Mouse (Mus musculus) lung, embryonic 14.5 days (tissue): ENCODE data around the gene Snx10. TPM values are rescaled to one million over a fixed set of nuclear protein-coding genes. Genes with fewer than 3 reads are reported as not detected.

Experiments
- ATAC-seq: fragments of 200-750 bp; cut with Nextera tagmentation; 2 replicates; pipeline ENCODE4 v1.8.0; 2017; ENCODE audit warnings: mild to moderate bottlenecking, moderate TSS enrichment, moderate library complexity; ENCODE audit not compliant: insufficient read depth
- DNase-seq: peaks from one replicate; pipeline ENCODE4 v3.0.0-alpha.2; 2015
- H3K27ac ChIP-seq: fragments of 300-500 bp; sonication (generic); 2 replicates; pipeline ENCODE4 v1.5.1; 2014; ENCODE audit warnings: low read depth, mild to moderate bottlenecking, moderate library complexity
- H3K27me3 ChIP-seq: fragments of 300-500 bp; sonication (generic); 2 replicates; pipeline ENCODE4 v1.6.1; 2014; ENCODE audit warnings: low read length, control low read depth; ENCODE audit not compliant: insufficient read depth
- H3K36me3 ChIP-seq: fragments of 300-500 bp; sonication (generic); 2 replicates; pipeline ENCODE4 v1.6.1; 2014; ENCODE audit warnings: control low read depth; ENCODE audit not compliant: insufficient read depth
- H3K4me1 ChIP-seq: fragments of 300-500 bp; sonication (generic); 2 replicates; pipeline ENCODE4 v1.6.1; 2014; ENCODE audit warnings: antibody characterized with exemption, control low read depth; ENCODE audit not compliant: insufficient read depth
- H3K4me2 ChIP-seq: fragments of 300-500 bp; sonication (generic); 2 replicates; pipeline ENCODE4 v1.6.1; 2014; ENCODE audit warnings: mild to moderate bottlenecking
- H3K4me3 ChIP-seq: fragments of 300-500 bp; sonication (generic); 2 replicates; pipeline ENCODE4 v1.5.1; 2014; ENCODE audit warnings: low read depth, low read length
- H3K9ac ChIP-seq: fragments of 300-500 bp; sonication (generic); 2 replicates; pipeline ENCODE4 v1.6.1; 2014
- H3K9me3 ChIP-seq: fragments of 300-500 bp; sonication (generic); 2 replicates; pipeline ENCODE4 v1.6.1; 2016; ENCODE audit warnings: low read depth, low read length, control low read depth
- CTCF ChIP-seq: IDR thresholded peaks from 2 replicates; pipeline ENCODE4 v1.5.1; 2016; ENCODE audit warnings: antibody characterized with exemption, low read depth
- WGBS: fragments of 180-500 bp; shearing (Covaris S2); extraction: QIAGEN DNeasy Blood & Tissue Kit; methylation state at CpG from one replicate; pipeline ENCODE4 v1.1.7; 2014; 5-methylcytosine and 5-hydroxymethylcytosine counted together
- polyA plus RNA-seq: library from polyadenylated mRNA; unstranded; fragments of >200 nt; fragmentation: Nextera tagmentation; extraction: Ambion mirVana; gene quantifications from 2 replicates; pipeline ENCODE4 v1.2.1, GENCODE M21; 2014

Snx10 gene
- polyA plus RNA-seq, 1 experiment from 2014 or later = 11.3 TPM

GRCm38 (mm10) chr6:51545219-51545859, 21.6 kb downstream of the Snx10 start:
- no peak for TF ChIP-seq CTCF
- Histone ChIP-seq H3K4me3 (no peak overlapping the region), H3K9ac (no peak overlapping the region), H3K4me2 (peak overlapping the region; percentile 23; the same call in 1 of the 2 replicates), H3K36me3 (no peaks in the 10 kb centered on the region), H3K27ac (no peak overlapping the region), H3K9me3 (no peaks in the 10 kb centered on the region), H3K4me1 (no peaks in the 10 kb centered on the region), H3K27me3 (no peaks in the 10 kb centered on the region)
- no peak for ATAC-seq
- DNase-seq = peak; percentile 29
- 64% methylated on average over 11 of the region's 11 CpGs for WGBS

- H3K36me3 ChIP-seq = no peaks in the 10 kb centered on the region
- H3K4me2 ChIP-seq = no peak overlapping the region
- H3K27me3 ChIP-seq = no peaks in the 10 kb centered on the region
- no peaks in the 10 kb centered on the region for H3K4me1 ChIP-seq
- no peak overlapping the region for H3K4me3 ChIP-seq
- no peak for TF ChIP-seq CTCF
- no peak overlapping the region for H3K9ac ChIP-seq
- 81% methylated on average over 2 of the region's 2 CpGs for WGBS
- no peak overlapping the region for H3K27ac ChIP-seq
- DNase-seq = no peak
- no peaks in the 10 kb centered on the region for H3K9me3 ChIP-seq
- no peak for ATAC-seq
Measured at GRCm38 (mm10) chr6:51546085-51546484, 22.4 kb downstream of the Snx10 start.

- no peaks in the 10 kb centered on the region for H3K36me3 ChIP-seq
- no peak for TF ChIP-seq CTCF
- H3K4me3 ChIP-seq = no peak overlapping the region
- 63% methylated on average over 5 of the region's 5 CpGs for WGBS
- H3K4me2 ChIP-seq = no peak overlapping the region
- H3K27ac ChIP-seq = no peak overlapping the region
- H3K9me3 ChIP-seq = no peaks in the 10 kb centered on the region
- H3K9ac ChIP-seq = no peak overlapping the region
- no peaks in the 10 kb centered on the region for H3K27me3 ChIP-seq
- H3K4me1 ChIP-seq = no peaks in the 10 kb centered on the region
- no peak for ATAC-seq
- DNase-seq = no peak
Measured at GRCm38 (mm10) chr6:51548757-51549156, 25.1 kb downstream of the Snx10 start.

GRCm38 (mm10) chr6:51551267-51551802, 27.6 kb downstream of the Snx10 start:
- DNase-seq (no peak), ATAC-seq (no peak)
- no peaks in the 10 kb centered on the region for H3K36me3 ChIP-seq
- no peak overlapping the region for H3K9ac ChIP-seq
- no peak overlapping the region for H3K27ac ChIP-seq
- no peaks in the 10 kb centered on the region for H3K9me3 ChIP-seq
- H3K4me2 ChIP-seq = no peak overlapping the region
- H3K4me3 ChIP-seq = no peak overlapping the region
- WGBS = 85% methylated on average over 10 of the region's 10 CpGs
- H3K4me1 ChIP-seq = no peaks in the 10 kb centered on the region
- H3K27me3 ChIP-seq = no peaks in the 10 kb centered on the region
- no peak for TF ChIP-seq CTCF

- DNase-seq = no peak
- Histone ChIP-seq H3K4me3 (no peak overlapping the region), H3K36me3 (no peaks in the 10 kb centered on the region), H3K9ac (no peak overlapping the region), H3K4me1 (no peaks in the 10 kb centered on the region), H3K9me3 (no peaks in the 10 kb centered on the region), H3K4me2 (no peak overlapping the region), H3K27ac (no peak overlapping the region), H3K27me3 (no peaks in the 10 kb centered on the region)
- TF ChIP-seq CTCF = no peak
- no peak for ATAC-seq
- WGBS = 86% methylated on average over 7 of the region's 7 CpGs
Measured at GRCm38 (mm10) chr6:51556562-51556961, 32.9 kb downstream of the Snx10 start.

GRCm38 (mm10) chr6:51558311-51558710, 34.6 kb downstream of the Snx10 start:
- no peaks in the 10 kb centered on the region for H3K9me3 ChIP-seq
- 85% methylated on average over 7 of the region's 7 CpGs for WGBS
- no peak for TF ChIP-seq CTCF

GRCm38 (mm10) chr6:51566771-51567680, 43.3 kb downstream of the Snx10 start:
- Histone ChIP-seq H3K27ac (no peak overlapping the region), H3K4me1 (no peaks in the 10 kb centered on the region), H3K4me2 (no peak overlapping the region), H3K9me3 (no peaks in the 10 kb centered on the region), H3K9ac (no peak overlapping the region), H3K36me3 (no peaks in the 10 kb centered on the region), H3K4me3 (no peak overlapping the region), H3K27me3 (no peaks in the 10 kb centered on the region)
- no peak for TF ChIP-seq CTCF
- ATAC-seq = no peak
- 48% methylated on average over 14 of the region's 14 CpGs for WGBS
- DNase-seq = peak; percentile 37

More at GRCm38 (mm10) chr6:51558311-51558710, 34.6 kb downstream of the Snx10 start:
- Histone ChIP-seq H3K4me1 (no peaks in the 10 kb centered on the region), H3K4me3 (no peak overlapping the region), H3K9ac (no peak overlapping the region), H3K27me3 (no peaks in the 10 kb centered on the region), H3K4me2 (no peak overlapping the region), H3K36me3 (no peaks in the 10 kb centered on the region), H3K27ac (no peak overlapping the region)
- DNase-seq = no peak
- no peak for ATAC-seq
